Mouse (Mus musculus): ENCODE results near the gene Nr6a1.

GRCm38 (mm10) chr2:38685746-38686145 lies 241.7 kb downstream of the Nr6a1 start:
- TF ChIP-seq POLR2A (IDR thresholded peaks at IDR 0.05; ENCODE audit: extremely low read depth, insufficient read depth, low read length) (no peak), CTCF (IDR thresholded peaks at IDR 0.05; ENCODE audit: low read depth, low read length) (no peak)
